ENCODE assay signal across 23 mouse cellular contexts in the genomic region with DNA sequence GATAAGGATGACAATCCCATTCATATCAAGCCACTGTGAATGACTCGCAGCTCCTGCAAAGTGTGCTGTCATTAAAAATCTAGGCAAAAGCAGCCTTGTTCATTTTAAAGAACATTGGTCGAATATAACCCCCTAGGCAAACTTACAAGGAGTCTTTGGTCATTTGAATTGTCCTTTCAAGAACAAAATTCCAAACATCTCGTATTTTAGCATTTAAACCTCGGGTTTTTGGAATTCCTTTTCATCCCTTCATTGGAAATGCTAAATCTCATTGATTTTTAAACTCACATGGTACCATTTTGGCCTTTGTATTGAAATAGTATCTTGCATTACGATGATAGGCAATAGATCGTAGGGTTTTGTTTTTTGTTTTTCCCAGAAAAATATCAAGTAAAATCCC. TPM values are rescaled to one million over a fixed set of nuclear protein-coding genes. Genes with fewer than 3 reads are reported as not detected.
DNase-seq lines count a peak whose midpoint lies in the region; ATAC-seq and TF ChIP-seq lines count a peak whose summit lies in the region.
"Had no signal": no experiment of that assay in that cellular context is flagged by ENCODE, and none has a peak within 500 bp of the region (broad histone marks: within the 10 kb centered on the region; RNA-seq: fewer than 3 reads in every experiment).

No protein-coding gene starts in this region.

- WGBS in hindbrain, embryonic 13.5 days, result 17% methylated on average over 6 of the region's 6 CpGs
- WGBS in hindbrain, embryonic 16.5 days, result 17% methylated on average over 6 of the region's 6 CpGs
- 15% methylated on average over 6 of the region's 6 CpGs for WGBS in midbrain, embryonic 14.5 days
- 19% methylated on average over 6 of the region's 6 CpGs for WGBS in midbrain, postnatal 0 days
- 27% methylated on average over 6 of the region's 6 CpGs for WGBS in lung, adult 2 months

- no peak for TF ChIP-seq POLR2A in lung, adult 2 months (IDR thresholded peaks at IDR 0.05; ENCODE audit: borderline replicate concordance, extremely low read depth, low read depth, low read length)

- ATAC-seq in hindbrain, embryonic 13.5 days (ENCODE audit: low FRiP score), result no peak
- ATAC-seq in hindbrain, embryonic 16.5 days, result no peak
- no peak for ATAC-seq in midbrain, embryonic 14.5 days (ENCODE audit: low FRiP score, low TSS enrichment)
- no peak for ATAC-seq in midbrain, postnatal 0 days (ENCODE audit: low FRiP score)
- ATAC-seq: intestine, embryonic 15.5 days had no signal

- H3K36me3 ChIP-seq in hindbrain, embryonic 13.5 days, result no peaks in the 10 kb centered on the region
- H3K36me3 ChIP-seq in hindbrain, embryonic 16.5 days (ENCODE audit: control insufficient read depth, insufficient read depth, low read length), result no peaks in the 10 kb centered on the region
- H3K36me3 ChIP-seq in midbrain, embryonic 14.5 days (ENCODE audit: control insufficient read depth, insufficient read depth, low read length), result no peaks in the 10 kb centered on the region
- H3K36me3 ChIP-seq in midbrain, postnatal 0 days (ENCODE audit: insufficient read depth, low read length), result no peaks in the 10 kb centered on the region
- H3K36me3 ChIP-seq: heart, embryonic 13.5 days; intestine, embryonic 15.5 days; limb, embryonic 15.5 days; liver, embryonic 15.5 days; stomach, embryonic 15.5 days had no signal

- no peak overlapping the region for H3K27ac ChIP-seq in hindbrain, embryonic 13.5 days
- H3K27ac ChIP-seq in hindbrain, embryonic 16.5 days (ENCODE audit: low read depth, low read length), result no peak overlapping the region
- no peak overlapping the region for H3K27ac ChIP-seq in midbrain, embryonic 14.5 days (replicated peaks; ENCODE audit: low read depth, low read length)
- no peak overlapping the region for H3K27ac ChIP-seq in midbrain, postnatal 0 days (ENCODE audit: low read depth, low read length)
- H3K27ac ChIP-seq: heart, embryonic 13.5 days; intestine, embryonic 15.5 days; kidney, postnatal 0 days; limb, embryonic 15.5 days; liver, embryonic 15.5 days; stomach, embryonic 15.5 days had no signal

- H3K4me3 ChIP-seq in hindbrain, embryonic 13.5 days, result peak overlapping the region; percentile 24
- no peak overlapping the region for H3K4me3 ChIP-seq in hindbrain, embryonic 16.5 days (ENCODE audit: low read length)
- no peak overlapping the region for H3K4me3 ChIP-seq in midbrain, embryonic 14.5 days (replicated peaks; ENCODE audit: low read depth, low read length)
- no peak overlapping the region for H3K4me3 ChIP-seq in midbrain, postnatal 0 days (ENCODE audit: low read depth, low read length)
- H3K4me3 ChIP-seq in lung, adult 2 months (replicated peaks; ENCODE audit: extremely low read depth, low read depth, low read length), result no peak overlapping the region
- H3K4me3 ChIP-seq: heart, embryonic 13.5 days; intestine, embryonic 15.5 days; limb, embryonic 15.5 days; liver, embryonic 15.5 days; stomach, embryonic 15.5 days had no signal

- H3K9ac ChIP-seq in hindbrain, embryonic 13.5 days, result no peak overlapping the region
- H3K9ac ChIP-seq in hindbrain, embryonic 16.5 days (ENCODE audit: low read depth, low read length), result no peak overlapping the region
- H3K9ac ChIP-seq in midbrain, embryonic 14.5 days (replicated peaks; ENCODE audit: low read length), result no peak overlapping the region
- H3K9ac ChIP-seq in midbrain, postnatal 0 days (replicated peaks; ENCODE audit: low read length, poor library complexity, severe bottlenecking), result no peak overlapping the region
- H3K9ac ChIP-seq: heart, embryonic 13.5 days; intestine, embryonic 15.5 days; limb, embryonic 15.5 days; liver, embryonic 15.5 days; stomach, embryonic 15.5 days had no signal

- H3K9me3 ChIP-seq in hindbrain, embryonic 13.5 days, result no peaks in the 10 kb centered on the region
- H3K9me3 ChIP-seq in hindbrain, embryonic 16.5 days (ENCODE audit: control insufficient read depth, low read length), result no peaks in the 10 kb centered on the region
- H3K9me3 ChIP-seq in midbrain, embryonic 14.5 days (ENCODE audit: control insufficient read depth, low read length), result no peaks in the 10 kb centered on the region
- no peaks in the 10 kb centered on the region for H3K9me3 ChIP-seq in midbrain, postnatal 0 days (ENCODE audit: low read length)
- H3K9me3 ChIP-seq: heart, embryonic 13.5 days; intestine, embryonic 15.5 days; limb, embryonic 15.5 days; liver, embryonic 15.5 days; stomach, embryonic 15.5 days had no signal

- H3K4me1 ChIP-seq in hindbrain, embryonic 13.5 days (replicated peaks), result peaks cover 28% of the 10 kb centered on the region
- peaks cover 10% of the 10 kb centered on the region for H3K4me1 ChIP-seq in hindbrain, embryonic 16.5 days (ENCODE audit: control insufficient read depth, insufficient read depth, low read depth, low read length)
- H3K4me1 ChIP-seq in midbrain, embryonic 14.5 days (ENCODE audit: control insufficient read depth, insufficient read depth, low read length), result peaks cover 8% of the 10 kb centered on the region; the same call in 1 of the 2 replicates
- no peaks in the 10 kb centered on the region for H3K4me1 ChIP-seq in midbrain, postnatal 0 days (ENCODE audit: insufficient read depth, low read length)
- no peaks in the 10 kb centered on the region for H3K4me1 ChIP-seq in lung, adult 2 months (ENCODE audit: control insufficient read depth, insufficient read depth, low read length)

- peaks cover 83% of the 10 kb centered on the region for H3K27me3 ChIP-seq in hindbrain, embryonic 13.5 days
- H3K27me3 ChIP-seq in hindbrain, embryonic 16.5 days (replicated peaks; ENCODE audit: control insufficient read depth, insufficient read depth, low read length), result peaks cover 46% of the 10 kb centered on the region
- peaks cover 82% of the 10 kb centered on the region for H3K27me3 ChIP-seq in midbrain, embryonic 14.5 days (ENCODE audit: control insufficient read depth, insufficient read depth, low read length)
- H3K27me3 ChIP-seq in midbrain, postnatal 0 days (ENCODE audit: insufficient read depth, low read length), result peaks cover 61% of the 10 kb centered on the region

- DNase-seq in midbrain, embryonic 14.5 days, result peak; percentile 58
- DNase-seq in midbrain, postnatal 0 days (ENCODE audit: low spot score), result no peak
- DNase-seq in embryo, embryonic 9.5 days (ENCODE audit: extremely low spot score), result peak; percentile 38
- DNase-seq in retina, postnatal 1 day, result peak; percentile 24
- no peak for DNase-seq in lung, adult 2 months
- DNase-seq: cerebellum, adult 9-11 months; lung, postnatal 10 days had no signal

- TF ChIP-seq CTCF in midbrain, postnatal 0 days (IDR thresholded peaks at IDR 0.05), result no peak
- no peak for TF ChIP-seq CTCF in lung, adult 2 months (IDR thresholded peaks at IDR 0.05; ENCODE audit: insufficient read depth, low read length)

- peak overlapping the region; percentile 36; the same call in 1 of the 2 replicates for H3K4me2 ChIP-seq in hindbrain, embryonic 13.5 days
- H3K4me2 ChIP-seq in hindbrain, embryonic 16.5 days (ENCODE audit: low read length), result no peak overlapping the region
- no peak overlapping the region for H3K4me2 ChIP-seq in midbrain, embryonic 14.5 days (ENCODE audit: low read length)
- H3K4me2 ChIP-seq in midbrain, postnatal 0 days (ENCODE audit: low read depth, low read length, poor library complexity, severe bottlenecking), result no peak overlapping the region
- H3K4me2 ChIP-seq: heart, embryonic 13.5 days; intestine, embryonic 15.5 days; limb, embryonic 15.5 days; liver, embryonic 15.5 days; stomach, embryonic 15.5 days had no signal

RNA-seq across cellular contexts. Expression of a gene that starts 2.8 kb away (rescaled TPM):
- polyA plus RNA-seq in hindbrain, embryonic 13.5 days (2015; fragmentation: Nextera tagmentation; extraction: Ambion mirVana), result 2.2 TPM in 2 replicates
- 1.4 and 1.5 TPM in 2 replicates for polyA plus RNA-seq in hindbrain, embryonic 16.5 days (2015; fragmentation: Nextera tagmentation; extraction: Ambion mirVana)
- 0.14 and 0.15 TPM in 2 replicates for polyA plus RNA-seq in midbrain, embryonic 14.5 days (2014; fragmentation: Nextera tagmentation; extraction: Ambion mirVana)
- 0.71 and 1.0 TPM in 2 replicates for total RNA-seq in midbrain, postnatal 0 days (2014; rRNA removed)
- not detected in 2 replicates for polyA plus RNA-seq in midbrain, postnatal 0 days (2015; fragmentation: Nextera tagmentation; extraction: Ambion mirVana)
- polyA plus RNA-seq in lung, adult 2 months (2012; rRNA removed), result 0.28 and 0.62 TPM in 2 replicates
- total RNA-seq: layer of hippocampus, adult 18-20 months; layer of hippocampus, postnatal 25 days; left cerebral cortex, postnatal 14 days; megakaryocyte, adult 5-6 weeks; neutrophil, adult 5-6 weeks had no signal
- polyA plus RNA-seq: C2C12; cortical plate, adult 2 months; heart, embryonic 13.5 days; liver, embryonic 15.5 days; thymus, postnatal 0 days had no signal

RNA-seq across cellular contexts. Expression of a gene that starts 56.6 kb away (rescaled TPM):
- polyA plus RNA-seq in hindbrain, embryonic 13.5 days (2015; fragmentation: Nextera tagmentation; extraction: Ambion mirVana), result 10.0 and 10.8 TPM in 2 replicates
- polyA plus RNA-seq in hindbrain, embryonic 16.5 days (2015; fragmentation: Nextera tagmentation; extraction: Ambion mirVana), result 12.0 and 13.8 TPM in 2 replicates
- 11.1 and 11.6 TPM in 2 replicates for polyA plus RNA-seq in midbrain, embryonic 14.5 days (2014; fragmentation: Nextera tagmentation; extraction: Ambion mirVana)
- 18.2 and 29.5 TPM in 2 replicates for total RNA-seq in midbrain, postnatal 0 days (2014; rRNA removed)
- polyA plus RNA-seq in midbrain, postnatal 0 days (2015; fragmentation: Nextera tagmentation; extraction: Ambion mirVana), result 13.9 and 14.2 TPM in 2 replicates
- polyA plus RNA-seq in lung, adult 2 months (2012; rRNA removed), result 1.7 and 4.6 TPM in 2 replicates

Comparison
In these comparisons a context has a peak if more than half of its experiments do, and no peak if none do; other contexts are left out.
1. DNase-seq: peak in midbrain, embryonic 14.5 days (single experiment), embryo, embryonic 9.5 days (single experiment) and retina, postnatal 1 day (single experiment); none in midbrain, postnatal 0 days (single experiment) and lung, adult 2 months (single experiment).